Mouse (Mus musculus): ENCODE data around the gene Srl. TPM values are rescaled to one million over a fixed set of nuclear protein-coding genes. Genes with fewer than 3 reads are reported as not detected.

Srl gene
- polyA plus RNA-seq, 1 experiment = 6.9 TPM

DNA sequence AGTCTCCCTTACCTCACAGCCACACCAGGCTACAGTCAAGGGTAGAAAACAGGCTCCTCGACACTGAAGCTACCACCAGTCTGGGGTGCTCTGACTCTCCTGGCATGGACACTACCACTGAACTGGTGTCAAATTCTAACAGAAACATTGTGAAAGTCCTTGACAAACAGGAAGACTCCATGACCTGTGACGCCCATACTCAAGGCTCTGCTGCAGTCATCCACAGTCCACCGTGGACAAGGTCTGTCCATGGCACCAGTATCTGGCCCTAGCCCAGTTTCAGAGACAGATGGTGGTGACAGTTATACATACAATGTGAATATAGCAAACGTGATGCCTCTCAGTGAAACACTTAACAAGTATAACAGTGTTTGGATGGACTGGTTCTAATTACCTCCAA is 109.8 kb downstream of the Srl start:
- TF ChIP-seq CTCF (conservative IDR thresholded peaks at IDR 0.05; ENCODE audit: insufficient read depth, insufficient read length, low read depth, low read length) (no peak), POLR2A (IDR thresholded peaks at IDR 0.05; ENCODE audit: low read depth, low read length) (no peak)
- H3K36me3 ChIP-seq (ENCODE audit: control insufficient read depth, insufficient read depth, low read length) = no peaks in the 10 kb centered on the region
- H3K4me1 ChIP-seq (ENCODE audit: control insufficient read depth, insufficient read depth, low read length) = no peaks in the 10 kb centered on the region
- no peak overlapping the region for H3K4me3 ChIP-seq (ENCODE audit: insufficient read depth, low read depth, low read length)
- H3K27ac ChIP-seq (ENCODE audit: insufficient read depth, low read depth, low read length) = no peak overlapping the region
- 56% methylated on average over 4 of the region's 4 CpGs for WGBS
- DNase-seq = no peak
- H3K27me3 ChIP-seq (replicated peaks; ENCODE audit: control insufficient read depth, insufficient read depth, low read length) = no peaks in the 10 kb centered on the region

DNA sequence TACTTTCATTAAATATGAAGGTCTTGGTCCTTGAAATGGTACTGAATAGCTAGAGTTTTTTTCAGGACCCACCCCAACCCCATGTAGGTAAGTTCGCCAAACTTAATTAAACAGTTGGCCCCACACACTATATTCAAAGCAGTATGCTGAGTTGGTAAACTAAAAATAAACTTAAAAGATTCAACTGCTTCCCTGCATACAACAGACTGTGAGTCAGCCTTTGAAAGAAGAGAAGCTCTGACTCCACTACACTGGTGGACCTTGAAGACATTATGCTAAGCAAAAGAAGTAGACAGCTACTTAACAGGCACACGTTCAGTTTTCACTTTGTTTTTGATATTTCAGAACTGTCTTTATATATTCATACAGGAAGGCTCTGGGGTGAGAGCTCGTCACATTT is 110.6 kb downstream of the Srl start:
- Histone ChIP-seq H3K4me3 (ENCODE audit: insufficient read depth, low read depth, low read length) (no peak overlapping the region), H3K27me3 (replicated peaks; ENCODE audit: control insufficient read depth, insufficient read depth, low read length) (no peaks in the 10 kb centered on the region), H3K36me3 (ENCODE audit: control insufficient read depth, insufficient read depth, low read length) (no peaks in the 10 kb centered on the region), H3K4me1 (ENCODE audit: control insufficient read depth, insufficient read depth, low read length) (no peaks in the 10 kb centered on the region), H3K27ac (ENCODE audit: insufficient read depth, low read depth, low read length) (no peak overlapping the region)
- no peak for DNase-seq
- 91% methylated on average over 3 of the region's 3 CpGs for WGBS
- TF ChIP-seq CTCF (conservative IDR thresholded peaks at IDR 0.05; ENCODE audit: insufficient read depth, insufficient read length, low read depth, low read length) = no peak
- no peak for TF ChIP-seq POLR2A (IDR thresholded peaks at IDR 0.05; ENCODE audit: low read depth, low read length)

DNA sequence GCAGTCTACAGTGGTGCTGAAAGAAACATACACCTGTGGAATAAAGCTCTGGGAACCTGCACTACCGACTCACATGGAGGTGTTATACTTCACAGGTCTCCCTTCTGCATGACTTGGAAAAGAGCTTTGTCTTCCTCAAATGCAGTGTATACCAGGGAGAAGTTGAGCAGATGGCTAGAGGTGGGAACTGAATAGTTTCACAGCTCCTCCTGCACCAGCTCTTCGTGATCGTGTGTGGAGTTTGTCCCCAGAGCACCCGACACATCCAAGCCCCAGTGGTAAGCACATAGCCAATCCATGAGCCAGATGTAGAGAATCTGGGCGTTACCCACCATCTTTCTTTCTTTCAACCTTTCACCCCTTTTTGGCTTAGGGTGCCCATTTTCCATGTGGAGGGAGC is 111.4 kb downstream of the Srl start:
- 81% methylated on average over 5 of the region's 5 CpGs for WGBS
- no peak overlapping the region for H3K4me3 ChIP-seq (ENCODE audit: insufficient read depth, low read depth, low read length)
- H3K27me3 ChIP-seq (replicated peaks; ENCODE audit: control insufficient read depth, insufficient read depth, low read length) = no peaks in the 10 kb centered on the region
- TF ChIP-seq POLR2A (IDR thresholded peaks at IDR 0.05; ENCODE audit: low read depth, low read length) = no peak
- TF ChIP-seq CTCF (conservative IDR thresholded peaks at IDR 0.05; ENCODE audit: insufficient read depth, insufficient read length, low read depth, low read length) = no peak
- DNase-seq = no peak
- H3K4me1 ChIP-seq (ENCODE audit: control insufficient read depth, insufficient read depth, low read length) = no peaks in the 10 kb centered on the region; the same call in 1 of the 2 replicates
- no peak overlapping the region for H3K27ac ChIP-seq (ENCODE audit: insufficient read depth, low read depth, low read length)
- H3K36me3 ChIP-seq (ENCODE audit: control insufficient read depth, insufficient read depth, low read length) = no peaks in the 10 kb centered on the region

Other genes starting within 250 kb of the Srl start
- gene Adcy9, start 121.3 kb downstream of the Srl start, polyA plus RNA-seq (2012; rRNA removed) = 10.4 and 12.4 TPM in 2 replicates
- 4.5 and 5.1 TPM in 2 replicates for gene Tfap4, start 18.0 kb upstream of the Srl start, polyA plus RNA-seq (2012; rRNA removed)
- 210 and 226 TPM in 2 replicates for gene Glis2, start 52.9 kb upstream of the Srl start, polyA plus RNA-seq (2012; rRNA removed)
- 27.3 and 41.8 TPM in 2 replicates for gene Pam16, start 83.2 kb upstream of the Srl start, polyA plus RNA-seq (2012; rRNA removed)
- 34.6 and 42.3 TPM in 2 replicates for gene Vasn, start 98.1 kb upstream of the Srl start, polyA plus RNA-seq (2012; rRNA removed)
- 57.8 and 72.9 TPM in 2 replicates for gene Dnaja3, start 98.2 kb upstream of the Srl start, polyA plus RNA-seq (2012; rRNA removed)
- 43.1 and 54.5 TPM in 2 replicates for gene Coro7, start 138.0 kb upstream of the Srl start, polyA plus RNA-seq (2012; rRNA removed)
- 5.7 and 6.6 TPM in 2 replicates for gene Nmral1, start 177.5 kb upstream of the Srl start, polyA plus RNA-seq (2012; rRNA removed)
- gene Hmox2, start 184.5 kb upstream of the Srl start, polyA plus RNA-seq (2012; rRNA removed) = 57.2 and 70.7 TPM in 2 replicates
- 83.2 and 105 TPM in 2 replicates for gene Cdip1, start 248.5 kb upstream of the Srl start, polyA plus RNA-seq (2012; rRNA removed)